Mouse (Mus musculus) erythroblast, embryonic 14.5 days (primary cell): Measurements from ENCODE around the gene B4galnt1.

ENCODE experiments used
- GATA1 ChIP-seq: IDR thresholded peaks from 2 replicates; pipeline ENCODE4 v1.6.1; 2012; ENCODE audit warnings: low read length, inconsistent platforms, mixed read lengths
- TAL1 ChIP-seq: IDR thresholded peaks from 3 replicates; pipeline ENCODE4 v1.6.1; 2012; ENCODE audit warnings: low read length, inconsistent platforms, mixed read lengths

GRCm38 (mm10) chr10:127189651-127190381 lies 24.8 kb downstream of the B4galnt1 start, which contains the start of gene Arhgef25:
- TF ChIP-seq TAL1 (no peak), GATA1 (no peak)
